29 mouse cellular contexts compared by ENCODE assay signal in the genomic region with DNA sequence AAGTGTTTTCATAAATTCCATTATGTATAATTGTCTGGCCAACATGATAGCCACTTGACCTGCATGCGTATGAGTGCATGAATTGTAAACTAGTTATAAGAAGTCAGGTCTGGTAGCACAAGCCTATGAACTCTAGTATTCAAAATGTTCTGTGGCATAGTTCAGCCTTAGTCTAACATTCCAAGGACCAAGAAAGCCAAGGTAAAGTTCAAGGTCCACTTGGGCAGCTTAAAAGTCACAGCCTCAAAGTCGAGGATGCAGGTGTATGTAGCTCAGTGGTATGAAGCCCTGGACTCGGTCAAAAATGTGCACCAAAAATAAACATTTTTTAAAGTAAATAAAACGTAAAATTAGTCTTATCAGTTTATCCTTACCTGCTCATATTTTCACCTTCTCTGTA. TPM values are rescaled to one million over a fixed set of nuclear protein-coding genes. Genes with fewer than 3 reads are reported as not detected.
"Had no signal": no experiment of that assay in that cellular context is flagged by ENCODE, and none has a peak within 500 bp of the region (broad histone marks: within the 10 kb centered on the region; RNA-seq: fewer than 3 reads in every experiment).

No protein-coding gene starts in this region.

- H3K4me2 ChIP-seq: heart, embryonic 11.5 days; heart, embryonic 13.5 days; heart, embryonic 15.5 days; hindbrain, embryonic 13.5 days; hindbrain, embryonic 15.5 days; limb, embryonic 13.5 days; limb, embryonic 15.5 days; liver, embryonic 12.5 days had no signal

- H3K4me3 ChIP-seq: heart, adult 2 months; heart, embryonic 13.5 days; heart, embryonic 15.5 days; hindbrain, embryonic 13.5 days; hindbrain, embryonic 15.5 days; limb, embryonic 13.5 days; limb, embryonic 15.5 days; liver, embryonic 12.5 days had no signal

- H3K36me3 ChIP-seq: heart, embryonic 13.5 days; heart, embryonic 15.5 days; hindbrain, embryonic 13.5 days; hindbrain, embryonic 15.5 days; limb, embryonic 13.5 days; limb, embryonic 15.5 days; liver, embryonic 12.5 days had no signal

- DNase-seq: gastrocnemius, postnatal 14 days; gastrocnemius, postnatal 36 days; heart, adult 2 months; heart, postnatal 14 days; heart, postnatal 36 days; kidney, adult 18-20 months; kidney, postnatal 14 days; layer of hippocampus, adult 9-11 months; layer of hippocampus, postnatal 36 days; left cerebral cortex, postnatal 4 days had no signal

- H3K27ac ChIP-seq: heart, adult 2 months; heart, embryonic 13.5 days; heart, embryonic 15.5 days; hindbrain, embryonic 13.5 days; hindbrain, embryonic 15.5 days; hindbrain, postnatal 0 days; kidney, postnatal 0 days; limb, embryonic 13.5 days; limb, embryonic 15.5 days; liver, embryonic 12.5 days; liver, embryonic 14.5 days had no signal

- H3K9me3 ChIP-seq: heart, embryonic 13.5 days; heart, embryonic 15.5 days; hindbrain, embryonic 13.5 days; hindbrain, embryonic 15.5 days; limb, embryonic 13.5 days; limb, embryonic 15.5 days; liver, embryonic 12.5 days had no signal

- H3K9ac ChIP-seq: heart, embryonic 13.5 days; heart, embryonic 15.5 days; hindbrain, embryonic 13.5 days; hindbrain, embryonic 15.5 days; limb, embryonic 13.5 days; limb, embryonic 15.5 days; liver, embryonic 12.5 days; liver, embryonic 14.5 days had no signal

- ATAC-seq: hindbrain, postnatal 0 days; liver, embryonic 12.5 days had no signal

- H3K27me3 ChIP-seq: hindbrain, embryonic 13.5 days; hindbrain, embryonic 15.5 days; limb, embryonic 13.5 days; limb, embryonic 15.5 days had no signal

RNA-seq across cellular contexts. Expression of a gene that starts 10.0 kb away (rescaled TPM):
- polyA plus RNA-seq: frontal cortex, adult 2 months; heart, adult 2 months; heart, embryonic 11.5 days; heart, embryonic 13.5 days; heart, embryonic 15.5 days; heart, postnatal 0 days; hindbrain, embryonic 11.5 days; hindbrain, embryonic 13.5 days; hindbrain, embryonic 15.5 days; hindbrain, postnatal 0 days; kidney, embryonic 14.5 days; kidney, postnatal 0 days; large intestine, adult 2 months; limb, embryonic 11.5 days; limb, embryonic 13.5 days; limb, embryonic 15.5 days; liver, adult 2 months; liver, embryonic 12.5 days; liver, embryonic 14.5 days; liver, embryonic 16.5 days had no signal
